Mouse (Mus musculus) liver, embryonic 14.5 days (tissue): ENCODE data around the gene Zwilch.

Experiments
- CTCF ChIP-seq: IDR thresholded peaks from 2 replicates; pipeline ENCODE4 v1.5.1; 2016; ENCODE audit warnings: antibody characterized with exemption, low read depth, control low read depth
- EP300 ChIP-seq: IDR thresholded peaks from 2 replicates; pipeline ENCODE4 v1.6.1; 2016; ENCODE audit warnings: antibody characterized with exemption, low read depth

- no peak for TF ChIP-seq CTCF
- no peak for TF ChIP-seq EP300
These were observed 78.8 kb downstream of the Zwilch start for GRCm38 (mm10) chr9:64094083-64094482.
